Mouse (Mus musculus): ENCODE results near the gene 3830406C13Rik. TPM values are rescaled to one million over a fixed set of nuclear protein-coding genes. Genes with fewer than 3 reads are reported as not detected.

The 3830406C13Rik gene
- polyA plus RNA-seq, 1 experiment from 2014 or later: 25.7 TPM

Other genes starting within 250 kb of the 3830406C13Rik start
- gene Gm49355, start 197 bp upstream of the 3830406C13Rik start, polyA plus RNA-seq (2015; fragmentation: Nextera tagmentation; extraction: Ambion mirVana): 0.09 and 0.13 TPM in 2 replicates
- gene Fezf2, start 64.0 kb downstream of the 3830406C13Rik start, polyA plus RNA-seq (2015; fragmentation: Nextera tagmentation; extraction: Ambion mirVana): 0.05 TPM in 1 of 2 replicates, not detected in the other

All from liver, embryonic 13.5 days (tissue).